Mouse (Mus musculus) fibroblast of lung, adult 2 months (primary cell): ENCODE measurements around the gene Zfp46.

ENCODE experiments used
- DNase-seq: peaks from one replicate; pipeline ENCODE4 v3.0.0-alpha.2; 2011; ENCODE audit warnings: low read depth

Zfp46 gene

GRCm38 (mm10) chr4:136266716-136267343 lies 17.7 kb upstream of the Zfp46 start:
- no peak for DNase-seq

- DNase-seq = no peak
These were observed 15.6 kb upstream of the Zfp46 start for GRCm38 (mm10) chr4:136268912-136269311.

DNA sequence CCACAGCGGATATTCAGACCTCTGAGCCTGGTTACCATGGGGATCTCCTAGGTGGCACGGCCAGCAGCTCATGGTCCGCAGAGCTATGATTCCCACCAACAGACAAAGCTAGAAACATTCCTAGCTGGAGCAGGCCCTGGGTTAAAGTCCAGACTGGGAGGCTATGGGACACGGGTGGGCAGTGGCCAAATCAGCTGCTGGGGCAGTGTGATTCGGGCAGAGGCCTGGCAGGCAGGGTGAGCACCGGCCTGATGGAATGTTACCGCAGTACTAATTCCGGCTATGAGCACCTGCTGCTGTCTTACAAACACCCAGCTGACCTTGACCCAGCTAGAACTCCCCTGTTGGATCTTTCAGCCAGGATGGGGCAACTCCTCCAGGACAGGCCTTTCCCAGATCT lies 13.8 kb upstream of the Zfp46 start:
- no peak for DNase-seq

- no peak for DNase-seq
These were observed 3.4 kb upstream of the Zfp46 start for GRCm38 (mm10) chr4:136281097-136281496.

DNA sequence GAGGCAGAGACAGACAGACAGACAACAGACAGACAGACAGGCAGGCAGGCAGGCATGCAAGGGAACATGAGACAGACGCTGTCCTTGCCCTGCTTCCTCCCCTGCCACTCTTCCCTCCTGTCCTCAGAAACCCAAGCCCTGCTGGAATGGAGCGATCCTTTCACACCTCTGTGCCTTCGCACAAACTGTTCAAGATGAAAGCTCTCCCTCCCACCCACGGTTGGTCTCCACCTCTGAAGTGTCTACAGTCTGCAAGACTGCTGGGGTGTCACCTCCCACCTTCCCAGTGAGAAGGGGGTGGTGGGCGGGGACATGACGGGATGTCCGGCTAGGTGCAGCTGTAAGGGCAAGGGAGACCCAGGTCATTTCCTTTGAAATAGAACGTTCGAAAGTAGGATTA lies 2.9 kb upstream of the Zfp46 start:
- no peak for DNase-seq

- DNase-seq = no peak
These were observed 1.6 kb upstream of the Zfp46 start for GRCm38 (mm10) chr4:136282621-136283480.

GRCm38 (mm10) chr4:136283783-136284182 lies 700 bp upstream of the Zfp46 start:
- no peak for DNase-seq

- DNase-seq = no peak
These were observed 408 bp downstream of the Zfp46 start for GRCm38 (mm10) chr4:136284891-136285290.

GRCm38 (mm10) chr4:136285348-136285810 lies 896 bp downstream of the Zfp46 start:
- peak; percentile 88 for DNase-seq

DNA sequence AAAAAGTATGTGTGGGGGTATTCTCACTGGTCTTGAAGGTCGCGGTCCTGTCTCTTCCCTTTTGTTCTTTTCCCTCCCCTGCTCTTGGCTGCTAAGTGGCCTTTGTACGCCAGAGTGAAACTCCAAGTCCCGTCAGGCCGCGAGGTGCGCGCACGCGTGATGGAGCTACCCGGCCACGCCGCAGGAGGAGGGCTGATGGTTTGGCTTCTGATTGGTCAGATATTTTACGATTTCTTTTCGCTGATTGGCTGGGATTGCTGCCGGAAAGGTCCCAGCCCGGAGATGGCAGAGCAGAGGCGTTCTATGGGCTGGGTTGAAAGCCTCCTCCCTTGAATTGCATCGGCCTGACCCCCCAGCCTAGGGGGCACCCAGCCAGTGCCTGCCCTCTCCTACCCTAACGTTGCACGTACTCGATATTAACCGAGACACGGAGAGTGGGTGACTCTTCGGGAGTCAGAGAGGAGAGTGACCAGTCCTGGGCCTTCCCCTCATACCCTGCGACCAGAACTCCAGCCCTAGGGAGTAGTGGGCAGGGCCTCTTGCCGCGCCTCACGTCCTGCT lies 1.4 kb downstream of the Zfp46 start:
- peak; percentile 95 for DNase-seq

GRCm38 (mm10) chr4:136289918-136290780 lies 5.7 kb downstream of the Zfp46 start:
- no peak for DNase-seq

DNA sequence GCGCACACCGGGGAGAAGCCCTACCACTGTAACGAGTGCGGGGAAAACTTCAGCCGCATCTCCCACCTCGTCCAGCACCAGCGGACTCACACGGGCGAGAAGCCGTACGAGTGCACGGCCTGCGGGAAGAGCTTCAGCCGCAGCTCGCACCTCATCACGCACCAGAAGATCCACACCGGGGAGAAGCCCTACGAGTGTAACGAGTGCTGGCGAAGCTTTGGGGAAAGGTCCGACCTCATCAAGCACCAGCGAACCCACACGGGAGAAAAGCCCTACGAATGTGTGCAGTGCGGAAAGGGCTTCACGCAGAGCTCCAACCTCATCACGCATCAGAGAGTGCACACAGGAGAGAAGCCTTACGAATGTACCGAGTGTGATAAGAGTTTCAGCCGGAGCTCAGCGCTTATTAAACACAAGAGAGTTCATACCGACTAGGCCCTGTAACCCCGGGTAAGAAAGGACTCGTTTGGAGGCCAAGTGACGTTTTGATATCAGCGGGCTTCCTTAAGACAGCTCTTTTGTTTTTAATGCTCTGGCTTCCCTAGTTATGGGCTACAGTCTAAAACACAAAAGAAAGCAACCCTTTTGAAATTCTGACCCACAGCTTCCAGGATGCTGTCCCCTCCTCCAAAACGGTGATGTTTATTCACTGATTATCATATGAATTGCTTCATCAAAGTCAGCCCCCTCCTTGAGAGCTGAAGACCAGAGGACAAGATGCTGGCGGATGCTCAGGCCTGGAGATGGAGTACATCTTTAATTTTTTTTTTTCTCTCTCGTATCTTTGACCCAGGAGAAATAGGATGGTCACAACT lies 6.5 kb downstream of the Zfp46 start:
- no peak for DNase-seq

- no peak for DNase-seq
These were observed 7.2 kb downstream of the Zfp46 start for GRCm38 (mm10) chr4:136291692-136292091.

- DNase-seq = no peak
These were observed 11.5 kb downstream of the Zfp46 start for GRCm38 (mm10) chr4:136295941-136296340.

GRCm38 (mm10) chr4:136302462-136302861 lies 18.0 kb downstream of the Zfp46 start:
- no peak for DNase-seq

GRCm38 (mm10) chr4:136304181-136304580 lies 19.7 kb downstream of the Zfp46 start:
- DNase-seq = no peak

DNA sequence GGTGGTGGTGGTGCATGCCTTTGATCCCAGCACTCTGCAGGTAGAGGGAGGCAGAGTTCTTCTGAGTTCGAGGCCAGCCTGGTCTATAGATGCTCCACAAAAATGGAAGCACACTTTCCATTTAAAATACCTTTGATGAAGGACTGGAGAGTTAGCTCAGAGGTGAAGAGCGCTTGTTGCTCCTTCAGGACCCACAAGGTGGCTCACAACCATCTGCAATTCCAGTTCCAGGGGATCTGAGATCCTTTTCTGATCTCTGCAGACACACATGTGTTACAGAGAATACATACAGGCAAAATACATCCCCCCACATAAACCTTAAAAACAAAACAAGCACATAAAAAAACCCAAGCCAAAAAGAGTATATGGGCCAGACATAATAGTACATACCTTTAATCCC lies 23.9 kb downstream of the Zfp46 start:
- DNase-seq = no peak

- DNase-seq = no peak
These were observed 25.3 kb downstream of the Zfp46 start for GRCm38 (mm10) chr4:136309780-136310179.

- DNase-seq = peak; percentile 89
These were observed 26.0 kb downstream of the Zfp46 start, which contains the start of gene Hnrnpr for GRCm38 (mm10) chr4:136310229-136311041. TSS of gene Hnrnpr (plus strand) at chr4:136310942.
